Mouse (Mus musculus) gonadal fat pad, adult 2 months (tissue): ENCODE data around the gene Chpt1. TPM values are rescaled to one million over a fixed set of nuclear protein-coding genes. Genes with fewer than 3 reads are reported as not detected.
A peak's percentile ranks its signal among the peaks of the same experiment; 100 is the strongest.
"Not testable (repeated sequence)": the region's sequence is repeated elsewhere in the genome, so short reads cannot be mapped to it uniquely, and the experiment has no call there.

Source experiments
- DNase-seq: peaks from one replicate; pipeline ENCODE4 v3.0.0-alpha.2; 2012; ENCODE audit warnings: low read depth
- polyA plus RNA-seq: library from polyadenylated mRNA; depleted of rRNA; stranded (reverse); fragments of >200 nt; gene quantifications from 2 replicates; pipeline ENCODE4 v1.2.3, GENCODE M21; 2012; rRNA removed

The Chpt1 gene
- 226 and 257 TPM in 2 replicates for polyA plus RNA-seq

- DNase-seq, result no peak
Measured at GRCm38 (mm10) chr10:88503421-88504314, at the start of gene Chpt1. Gene Chpt1, minus strand, starts transcription at chr10:88504073.

DNA sequence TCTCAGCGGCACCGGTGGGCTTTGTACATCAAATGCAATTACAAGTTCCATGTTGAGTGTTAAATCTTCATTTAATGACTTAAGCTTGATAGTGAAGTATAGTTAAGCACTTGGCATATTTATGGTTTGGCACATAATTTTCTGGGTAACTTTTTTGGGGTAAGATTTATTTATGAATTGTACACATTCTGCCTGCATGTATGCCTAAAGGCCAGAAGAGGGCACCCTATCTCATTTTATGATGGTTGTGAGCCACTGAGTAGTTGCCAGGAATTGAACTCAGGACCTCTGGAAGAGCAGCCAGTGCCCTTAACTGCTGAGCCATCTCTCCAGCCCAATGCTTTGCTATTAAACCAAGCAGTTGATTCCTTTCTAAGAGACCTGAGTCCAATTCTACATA lies 48.9 kb upstream of the Chpt1 start:
- no peak for DNase-seq

DNA sequence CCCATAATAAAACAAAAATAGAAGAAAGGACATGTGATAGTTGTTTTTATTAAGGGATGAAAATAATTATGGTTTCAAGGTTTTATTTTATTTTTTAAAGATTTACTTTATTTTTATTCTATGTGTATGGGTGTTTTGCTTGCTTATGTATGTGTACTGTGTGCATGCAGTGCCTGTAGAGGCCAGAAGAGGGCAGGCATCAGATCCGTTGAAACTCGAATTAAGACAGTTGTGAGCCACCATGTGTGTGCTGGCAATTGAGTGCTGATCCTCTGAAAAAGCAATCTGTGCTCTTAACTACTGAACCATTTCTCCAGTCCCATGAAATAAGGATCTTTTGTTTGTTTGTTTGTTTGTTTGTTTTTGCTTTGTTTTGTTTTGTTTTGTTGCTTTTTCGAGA lies 46.4 kb upstream of the Chpt1 start:
- no peak for DNase-seq

DNA sequence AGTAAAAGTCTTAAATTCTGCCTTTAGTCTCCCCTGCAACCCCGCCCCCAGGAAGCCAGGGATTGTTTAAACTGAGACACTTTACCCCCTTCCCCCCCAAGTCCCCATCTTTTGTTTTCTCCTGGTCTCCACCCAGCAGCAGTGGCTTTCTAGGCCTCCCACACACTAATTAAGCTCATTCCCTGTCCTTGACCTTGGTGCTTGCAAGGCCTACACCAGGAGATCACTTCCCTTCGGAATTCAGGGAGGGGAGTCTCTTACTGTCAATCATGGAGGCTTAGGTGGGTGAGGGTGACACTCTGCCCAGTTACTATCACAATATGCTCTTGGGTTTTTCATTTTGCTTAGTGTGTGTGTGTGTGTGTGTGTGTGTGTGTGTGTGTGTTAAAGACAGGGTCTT lies 43.8 kb upstream of the Chpt1 start:
- no peak for DNase-seq

GRCm38 (mm10) chr10:88530631-88531030 lies 26.8 kb upstream of the Chpt1 start:
- DNase-seq, result no peak

DNA sequence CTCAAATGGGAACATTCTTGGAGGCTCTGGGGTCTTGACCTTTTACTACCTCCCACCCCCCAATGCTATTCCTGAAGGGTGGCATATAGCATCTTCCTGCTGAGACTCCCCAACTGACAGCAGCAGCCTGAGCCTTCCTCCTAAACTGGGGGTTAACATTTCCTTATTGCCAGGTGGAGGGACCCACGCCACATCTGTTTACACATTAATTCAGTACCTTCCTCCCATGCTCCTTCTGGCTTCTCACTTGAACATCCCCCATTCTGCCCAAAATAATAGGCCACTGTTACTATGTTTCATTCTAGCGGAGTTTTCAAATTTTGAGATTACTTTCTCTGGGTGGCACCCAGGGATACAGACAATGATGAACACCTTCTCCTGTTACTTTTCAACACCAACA lies 20.1 kb upstream of the Chpt1 start:
- DNase-seq, result no peak

DNA sequence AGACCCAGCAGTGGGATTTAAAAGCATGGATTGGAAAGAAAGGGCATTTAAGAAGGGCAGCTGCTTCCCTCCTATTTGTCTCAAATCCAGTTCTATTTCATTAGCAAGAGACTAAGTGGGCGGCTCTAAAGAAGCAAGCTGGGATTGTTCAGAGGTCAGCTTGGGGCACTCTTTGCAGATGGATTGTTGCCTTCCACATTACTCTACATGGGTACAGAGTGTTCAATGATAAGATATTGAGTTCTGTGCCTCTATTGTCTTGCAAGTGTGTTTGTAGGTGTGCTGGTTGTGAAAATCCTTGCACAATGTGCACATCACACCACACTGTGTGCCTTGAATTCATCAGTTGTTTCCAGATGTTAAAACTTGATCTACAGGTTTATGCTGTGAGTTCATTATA lies 19.3 kb upstream of the Chpt1 start:
- DNase-seq, result no peak

GRCm38 (mm10) chr10:88522795-88523194 lies 18.9 kb upstream of the Chpt1 start:
- no peak for DNase-seq

GRCm38 (mm10) chr10:88515049-88515448 lies 11.2 kb upstream of the Chpt1 start:
- not testable (repeated sequence) for DNase-seq

DNA sequence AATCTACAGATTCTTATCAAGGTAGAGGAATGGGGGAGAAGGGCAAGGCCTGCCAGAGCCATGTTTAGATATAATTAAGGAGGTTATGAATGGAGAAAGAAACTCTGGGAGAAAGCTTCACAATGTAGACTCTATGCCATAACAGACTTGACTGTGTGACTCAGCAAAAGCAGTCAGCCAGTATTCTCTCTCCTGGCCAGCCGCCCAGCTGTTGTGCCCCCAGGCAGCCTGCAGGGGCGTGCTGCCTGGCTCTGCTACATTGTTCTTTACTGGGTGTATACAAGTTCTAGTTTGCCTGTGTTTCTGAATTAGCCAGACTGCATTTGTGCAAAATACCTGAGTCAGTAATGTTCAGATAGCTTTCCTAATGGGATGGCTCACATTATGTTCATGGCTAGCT lies 10.6 kb upstream of the Chpt1 start:
- peak; percentile 52 for DNase-seq

DNA sequence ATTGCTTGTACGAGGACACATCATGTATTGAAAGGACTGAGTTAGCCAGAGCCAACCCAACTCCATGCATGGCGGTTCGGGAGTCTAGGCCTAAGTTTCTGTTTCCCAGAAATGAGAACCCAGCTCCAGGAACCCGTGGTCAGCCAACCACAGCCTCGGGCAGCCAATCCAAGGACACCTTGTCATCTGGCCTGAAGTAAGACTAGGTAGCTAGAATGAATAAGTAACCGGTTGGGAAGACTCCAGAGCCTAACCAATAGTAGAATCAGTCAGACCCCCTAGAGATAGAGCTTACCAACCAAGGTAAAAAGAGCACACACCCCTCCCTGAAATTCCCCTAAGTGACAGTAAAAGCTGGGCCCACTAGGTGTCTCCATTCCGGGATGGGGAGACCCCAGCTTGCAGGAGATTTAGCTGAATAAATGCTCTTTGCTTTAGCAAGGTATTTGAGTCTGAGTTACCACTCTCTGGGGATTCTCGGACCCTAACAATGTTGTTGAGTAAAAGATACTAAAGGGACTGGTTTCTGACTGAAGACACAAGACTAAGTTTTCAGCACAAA lies 9.8 kb upstream of the Chpt1 start:
- no peak for DNase-seq

GRCm38 (mm10) chr10:88511355-88511754 lies 7.5 kb upstream of the Chpt1 start:
- no peak for DNase-seq

- no peak for DNase-seq
Measured at GRCm38 (mm10) chr10:88510503-88511271, 6.8 kb upstream of the Chpt1 start.

DNA sequence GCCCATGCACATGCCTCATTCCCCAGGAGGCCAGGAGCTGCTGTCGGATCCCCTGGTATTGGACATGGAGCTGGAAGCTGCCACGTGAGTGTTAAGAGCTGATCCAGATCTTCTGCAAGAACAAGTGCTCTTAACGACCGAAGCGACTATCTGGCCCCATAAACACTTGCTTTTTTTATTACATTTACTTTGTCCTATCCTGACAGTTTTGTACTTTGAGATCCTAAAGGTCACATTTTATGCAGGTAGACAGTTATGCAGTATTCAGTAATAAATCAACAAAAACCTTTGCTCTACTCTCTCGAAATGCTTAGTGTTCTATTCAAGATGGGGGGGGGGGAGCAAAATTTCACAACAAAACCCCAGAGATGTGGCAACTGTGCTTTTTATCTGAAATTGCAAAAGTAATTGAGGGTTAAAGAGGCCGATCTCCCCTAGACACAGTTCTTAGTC lies 3.8 kb upstream of the Chpt1 start:
- no peak for DNase-seq

- no peak for DNase-seq
Measured at GRCm38 (mm10) chr10:88505256-88505655, 1.4 kb upstream of the Chpt1 start.

GRCm38 (mm10) chr10:88504481-88504880 lies 608 bp upstream of the Chpt1 start:
- DNase-seq, result no peak

DNA sequence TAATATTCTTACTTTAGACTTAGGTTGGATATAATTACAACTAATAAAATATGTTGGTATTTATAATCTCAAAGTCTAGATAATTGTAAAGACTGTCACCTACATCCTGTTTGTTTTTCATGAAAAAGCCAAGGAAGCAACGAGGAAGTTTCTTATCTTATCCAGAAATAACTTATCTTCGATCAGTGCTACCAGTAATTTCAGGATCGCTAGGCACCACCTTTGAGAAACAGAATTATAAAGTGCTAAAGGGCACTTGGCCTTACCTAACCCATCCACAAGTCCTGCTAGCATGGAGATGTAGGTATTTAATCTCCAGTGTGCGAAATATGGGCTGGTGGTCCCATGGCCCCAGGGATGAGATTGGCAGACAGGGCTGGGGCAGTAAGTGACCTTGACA lies 954 bp downstream of the Chpt1 start:
- DNase-seq, result no peak

DNA sequence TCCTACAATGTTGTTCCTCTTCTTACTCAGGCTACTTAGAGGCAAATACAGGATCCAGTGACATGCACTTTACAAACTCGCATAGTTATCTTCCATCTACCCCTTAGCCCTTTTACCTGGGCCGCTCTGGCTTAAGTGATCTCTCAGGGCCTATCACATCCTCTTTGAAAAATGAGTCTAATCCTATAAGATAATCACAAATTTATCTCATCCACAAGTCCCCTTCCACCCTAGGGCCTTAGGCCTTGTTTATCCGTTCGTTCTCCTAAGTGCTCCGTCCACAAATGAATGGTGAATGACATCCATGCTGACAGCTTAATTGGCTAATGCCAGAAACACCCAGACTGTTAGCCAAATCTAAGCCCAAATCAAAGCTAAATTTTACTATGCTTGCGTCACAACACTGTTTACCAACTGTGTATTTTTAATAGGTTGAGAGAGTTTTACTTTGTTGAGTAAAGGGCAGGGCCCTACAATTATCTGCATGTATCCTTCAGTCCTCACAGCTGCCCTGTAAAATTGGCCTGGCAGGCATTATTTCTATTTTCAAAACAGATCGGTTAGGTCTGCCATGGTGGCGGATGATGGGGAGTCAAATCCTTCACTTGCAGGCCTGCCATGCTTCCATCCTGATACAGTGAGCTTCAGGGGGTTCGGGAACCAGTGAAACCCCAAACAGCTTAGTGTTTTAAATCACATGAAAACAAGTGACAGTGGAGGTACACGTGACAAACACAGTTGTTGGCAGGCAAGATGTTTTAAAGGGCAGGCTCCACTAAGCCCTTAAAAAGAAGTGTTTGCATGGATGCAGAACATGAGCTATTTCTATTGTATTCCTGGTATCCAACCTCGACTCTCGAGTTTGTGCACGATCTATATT lies 1.7 kb downstream of the Chpt1 start:
- DNase-seq, result no peak

DNA sequence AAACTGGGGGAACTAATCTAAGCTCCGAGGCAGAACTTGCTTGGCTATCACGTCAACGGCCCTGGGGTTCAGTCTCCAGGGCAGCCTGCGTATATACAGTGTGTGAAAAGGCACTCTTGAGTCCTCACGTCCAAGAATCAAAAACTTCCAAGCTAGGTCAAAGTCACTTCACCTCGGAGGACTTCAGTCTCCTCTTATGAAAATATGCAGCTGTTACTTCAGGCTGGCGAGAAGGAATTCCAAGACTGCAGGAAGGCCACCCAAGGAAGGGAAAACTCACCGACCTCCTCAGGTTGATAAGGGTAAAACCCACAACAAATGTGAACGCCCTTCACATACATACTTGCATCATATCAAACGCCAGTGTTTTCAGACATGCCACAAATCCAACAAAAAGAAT lies 2.5 kb downstream of the Chpt1 start:
- DNase-seq, result no peak

DNA sequence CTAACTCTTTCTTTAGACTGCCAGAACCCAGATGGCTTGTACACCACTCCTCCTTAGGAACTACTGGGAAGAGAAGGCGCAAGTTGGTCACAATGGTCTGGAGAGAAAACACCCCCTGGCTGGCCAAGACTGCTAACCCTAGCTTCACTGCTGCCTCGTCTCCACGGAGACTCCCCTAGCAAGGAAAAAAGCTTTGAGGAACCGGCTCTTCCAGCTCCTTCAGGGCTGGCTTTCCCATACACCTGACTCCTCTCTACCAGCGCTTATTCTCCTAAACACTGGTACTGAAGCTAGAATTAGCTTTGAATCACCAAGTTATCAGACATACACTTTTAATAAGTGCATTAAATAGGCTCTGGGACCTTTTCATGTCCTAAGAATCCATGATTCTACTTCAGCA lies 3.9 kb downstream of the Chpt1 start:
- no peak for DNase-seq

- DNase-seq, result no peak
Measured at GRCm38 (mm10) chr10:88496864-88497564, 6.9 kb downstream of the Chpt1 start.
